Mouse (Mus musculus) monocyte, adult 2 months (primary cell): ENCODE results near the gene Atg4d.
"Not testable (repeated sequence)": the region's sequence is repeated elsewhere in the genome, so short reads cannot be mapped to it uniquely, and the experiment has no call there.

Source experiments
- DNase-seq, 2 experiments: peaks; one replicate each; pipeline ENCODE4 v3.0.0; 2022; ENCODE audit warnings: low spot score in 2 of 2, low read depth in 1 of 2

Gene Atg4d

GRCm38 (mm10) chr9:21273520-21274228, 8.6 kb downstream of the Atg4d start:
- DNase-seq: no peak

DNA sequence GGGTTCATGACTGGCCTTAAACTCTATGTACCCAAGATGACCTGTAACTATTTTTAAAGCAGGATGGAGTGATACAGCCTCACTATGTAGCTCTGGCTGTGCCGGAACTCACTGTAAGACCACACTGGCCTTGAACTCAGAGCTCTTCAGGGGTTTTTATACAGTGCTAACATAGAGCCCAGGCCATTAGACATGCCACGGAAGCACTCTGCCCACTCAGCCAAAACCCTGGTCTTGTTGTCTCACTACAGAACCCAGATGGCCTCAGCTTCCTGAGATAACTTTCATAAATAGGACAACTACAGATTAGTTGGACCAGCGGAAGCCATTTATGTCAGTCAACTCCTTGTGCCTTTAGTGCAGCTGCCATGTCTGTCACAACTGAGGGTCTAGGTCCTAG, 9.2 kb downstream of the Atg4d start:
- DNase-seq: no peak

DNA sequence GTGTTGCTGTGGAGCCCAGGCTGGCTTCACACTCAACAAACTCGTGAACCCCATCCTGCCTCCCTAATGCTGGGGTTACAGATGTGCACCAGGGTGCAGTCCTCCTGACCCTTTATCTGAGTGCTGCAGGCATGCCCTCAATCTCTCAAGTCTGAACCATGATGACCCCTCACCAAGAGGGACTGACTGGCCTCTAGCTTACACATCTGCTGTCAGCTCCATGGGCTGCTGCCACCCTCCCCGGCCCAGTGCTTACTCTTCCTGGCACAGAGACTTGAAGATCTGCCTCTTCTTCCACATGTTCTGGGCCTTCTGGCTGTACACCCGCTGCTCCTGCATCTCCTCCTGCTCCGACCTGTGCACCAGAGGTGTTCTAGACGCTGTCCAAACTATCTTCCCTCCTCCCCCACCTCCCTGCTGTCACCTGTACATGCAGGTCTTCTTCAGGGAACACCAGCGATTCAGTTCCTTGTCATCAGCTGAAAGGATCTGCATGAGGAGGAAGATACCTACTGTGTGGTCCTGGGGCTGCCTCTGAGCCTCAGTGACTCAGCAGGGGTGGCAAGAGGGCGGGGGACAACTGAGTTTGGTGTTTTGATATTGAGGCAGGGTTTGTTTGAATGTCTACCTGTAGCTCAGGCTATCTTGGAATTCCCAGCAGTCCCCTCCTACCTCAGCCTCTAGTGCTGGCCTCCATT, 10.1 kb downstream of the Atg4d start:
- DNase-seq: no peak

- DNase-seq: no peak
Observed at GRCm38 (mm10) chr9:21275727-21276126, 10.6 kb downstream of the Atg4d start.

DNA sequence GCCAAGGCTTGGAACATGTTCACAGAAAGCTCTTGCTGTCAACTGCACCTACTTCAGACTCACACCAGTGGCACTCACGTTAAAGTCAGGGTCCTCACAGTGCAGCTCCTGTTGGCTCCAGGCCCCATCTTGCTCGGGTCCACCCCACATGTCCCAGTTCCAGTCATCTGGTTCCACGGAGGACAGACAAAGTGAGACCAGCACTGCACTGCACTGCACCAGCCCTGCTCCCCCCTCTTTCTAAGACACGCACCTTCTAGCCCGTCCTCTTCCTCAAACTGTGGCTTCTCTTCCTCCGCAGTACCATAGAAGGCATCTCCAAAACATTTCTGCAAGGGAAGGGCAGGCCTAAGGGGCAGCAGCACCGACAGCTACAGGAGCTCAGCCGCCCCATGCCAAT, 11.2 kb downstream of the Atg4d start:
- no peak for DNase-seq

DNA sequence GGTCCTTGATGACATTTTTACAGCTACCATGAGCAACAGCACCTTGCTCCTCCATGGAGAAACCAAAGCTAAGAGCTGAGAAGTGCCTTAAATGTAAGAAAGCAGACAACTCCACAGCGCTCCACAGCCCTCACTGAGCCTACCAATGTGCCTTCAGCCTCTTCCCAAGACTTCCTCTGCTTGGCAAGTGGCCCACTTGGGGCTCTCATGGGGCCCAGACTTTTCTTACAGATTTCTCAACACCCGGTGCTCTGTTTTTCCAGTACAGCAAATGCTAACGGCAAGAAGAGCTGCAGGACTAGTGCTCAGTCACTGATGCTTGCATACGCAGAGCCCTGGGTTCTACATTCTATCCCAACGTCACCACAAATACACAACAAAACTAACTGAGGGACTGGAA, 12.7 kb downstream of the Atg4d start:
- no peak for DNase-seq

DNA sequence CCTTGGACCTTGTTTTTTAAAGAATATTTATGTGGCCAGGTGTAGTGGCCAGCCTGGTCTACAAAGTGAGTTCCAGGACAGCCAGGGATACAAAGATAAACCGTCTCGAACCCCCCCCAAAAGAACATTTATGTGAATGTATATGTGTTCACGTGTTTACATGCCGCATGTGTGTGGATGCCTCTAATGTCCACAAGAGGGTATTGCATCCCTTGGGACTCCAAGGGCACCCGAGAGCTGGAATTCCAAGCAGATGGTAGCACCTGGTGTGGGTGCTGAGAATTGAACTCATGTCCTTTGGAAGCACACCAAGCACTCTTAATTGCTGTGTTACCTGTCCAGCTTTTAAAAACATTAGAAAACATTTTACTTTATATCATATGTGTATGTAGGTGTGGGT, 18.5 kb downstream of the Atg4d start:
- no peak for DNase-seq

DNA sequence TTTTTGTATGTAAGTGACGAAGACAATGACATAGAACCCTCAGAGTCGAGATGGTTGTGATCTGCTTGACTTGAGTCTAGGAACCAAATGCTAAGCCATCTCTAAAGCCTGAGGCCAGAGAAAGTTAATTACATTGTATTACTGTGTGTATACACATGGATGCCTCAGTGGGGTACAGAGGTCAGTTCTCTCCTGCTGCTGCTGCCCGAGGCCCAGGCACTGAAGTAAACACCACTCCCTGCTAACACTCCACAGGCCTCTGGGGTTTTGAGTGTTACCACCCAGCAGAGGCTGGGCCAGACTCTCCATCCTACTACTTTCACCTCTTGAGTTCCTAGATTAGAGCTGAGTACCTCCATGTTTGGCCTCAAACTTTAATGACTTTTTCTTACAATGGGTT, 18.9 kb downstream of the Atg4d start:
- no peak for DNase-seq

DNA sequence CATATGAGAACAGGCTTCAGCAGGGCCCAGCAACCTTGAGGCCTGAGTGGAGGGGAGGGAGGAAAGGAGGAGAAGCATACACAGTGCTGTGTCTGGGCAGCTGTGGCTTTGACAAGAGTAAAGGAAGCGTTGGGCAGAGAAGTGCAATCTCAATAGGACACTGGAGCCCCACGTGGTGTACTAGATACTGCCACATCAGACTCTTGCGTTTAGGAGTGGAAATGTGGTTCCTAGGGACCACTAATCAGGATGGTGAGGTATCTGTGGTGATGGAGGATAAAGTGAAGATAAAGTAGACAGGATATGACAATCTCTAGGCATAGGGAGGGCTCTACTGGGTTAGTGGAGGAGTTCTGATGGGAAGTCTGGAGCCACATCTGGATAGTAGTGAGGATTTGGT, 21.7 kb downstream of the Atg4d start:
- DNase-seq: no peak

GRCm38 (mm10) chr9:21287571-21288402, 22.7 kb downstream of the Atg4d start, which contains the start of gene Kri1:
Gene Kri1 (minus strand): TSS chr9:21287969.
- peak; percentile 97 to 98 for DNase-seq

- DNase-seq: peak in 1 of 2 experiments; percentile 14
Observed at GRCm38 (mm10) chr9:21288404-21289336, 23.6 kb downstream of the Atg4d start.

DNA sequence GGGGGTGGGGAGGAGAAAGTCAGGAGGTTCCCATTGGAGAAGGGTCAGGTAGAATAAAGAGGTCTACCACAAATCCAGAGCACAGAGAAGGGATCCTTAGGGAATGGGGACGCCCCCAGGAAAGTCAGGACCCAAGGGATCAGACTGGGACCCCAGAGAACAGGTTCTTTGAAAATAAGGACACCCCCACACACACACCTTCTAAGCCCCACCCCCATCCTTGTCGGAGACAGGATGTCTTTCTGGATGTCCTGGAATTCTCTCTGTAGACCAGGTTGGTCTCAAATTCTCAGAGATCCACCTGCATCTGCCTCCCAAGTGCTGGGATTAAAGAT, 24.2 kb downstream of the Atg4d start:
- DNase-seq: no peak

GRCm38 (mm10) chr9:21290589-21290988, 25.5 kb downstream of the Atg4d start:
- DNase-seq: no peak

GRCm38 (mm10) chr9:21291022-21291787, 26.1 kb downstream of the Atg4d start, which contains the start of gene Cdkn2d:
Gene Cdkn2d (minus strand): TSS chr9:21291407.
- DNase-seq: peak; percentile 100

- DNase-seq: not testable (repeated sequence)
Observed at GRCm38 (mm10) chr9:21291868-21292267, 26.8 kb downstream of the Atg4d start.

GRCm38 (mm10) chr9:21292271-21292670, 27.2 kb downstream of the Atg4d start:
- DNase-seq: no peak

DNA sequence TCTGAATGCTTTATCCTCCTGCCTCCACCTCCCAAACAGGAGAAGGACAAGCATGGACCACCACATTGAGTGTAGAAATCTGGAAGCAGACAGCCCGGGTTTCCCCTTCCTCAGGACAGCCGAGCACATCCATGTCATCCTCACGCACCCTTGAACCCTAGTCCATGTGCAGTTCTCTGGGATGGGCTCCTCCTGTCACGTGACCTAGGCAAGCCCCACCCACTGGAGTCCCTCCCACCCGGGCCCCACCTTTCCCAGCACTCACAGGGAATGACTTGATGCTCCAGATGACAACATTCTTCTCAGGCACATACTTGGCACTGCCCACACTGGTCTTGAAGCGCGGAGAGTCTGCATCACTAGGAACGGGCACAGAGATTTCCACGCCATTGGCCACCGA, 33.9 kb downstream of the Atg4d start:
- DNase-seq: no peak

GRCm38 (mm10) chr9:21305065-21305464, 40.0 kb downstream of the Atg4d start:
- DNase-seq: no peak

DNA sequence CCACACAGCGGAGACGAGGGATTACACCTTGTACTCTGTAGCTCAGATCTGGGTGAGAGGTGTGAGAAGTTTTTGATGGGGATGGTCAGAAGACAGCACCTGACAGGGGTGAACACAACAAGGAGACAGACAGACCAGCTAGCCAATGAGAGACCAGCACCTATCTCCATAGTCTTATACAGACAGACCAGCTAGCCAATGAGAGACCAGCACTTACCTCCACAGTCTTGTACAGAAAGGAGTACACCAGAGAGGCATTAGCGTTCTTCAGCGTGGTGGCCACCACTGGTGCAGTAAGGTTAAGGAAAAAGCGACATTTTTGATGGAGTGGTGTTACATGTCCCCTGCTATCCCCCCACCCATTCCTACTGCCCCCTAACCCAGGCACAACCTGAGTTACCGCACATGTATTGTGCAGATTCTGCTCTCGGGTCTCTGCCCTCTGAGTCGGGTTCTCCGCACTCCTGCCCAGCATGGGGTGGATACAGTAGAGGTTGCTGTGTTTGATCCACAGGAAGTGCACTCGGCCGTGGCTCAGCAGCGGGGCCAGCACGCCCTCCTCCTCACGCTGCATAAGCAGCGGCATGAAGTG, 44.2 kb downstream of the Atg4d start:
- DNase-seq: no peak

DNA sequence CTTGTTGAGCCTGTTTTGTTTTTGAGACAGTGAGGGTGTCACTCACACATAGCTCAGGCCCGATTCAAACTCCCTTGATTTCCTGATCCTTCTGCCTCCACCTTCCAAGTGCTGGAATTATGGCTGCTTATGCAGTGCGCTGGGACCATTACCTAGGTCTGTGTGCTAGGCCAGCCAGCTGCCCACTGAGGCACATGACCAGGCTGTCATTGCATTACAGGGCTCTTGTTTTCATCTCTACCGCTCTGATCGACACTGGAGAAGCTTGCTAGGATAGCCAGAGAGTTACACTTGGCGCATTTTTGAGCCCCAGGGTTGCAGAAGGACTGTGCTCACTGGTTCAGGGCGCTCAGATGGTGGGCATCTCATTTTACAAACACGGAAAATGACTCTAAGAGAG, 46.6 kb downstream of the Atg4d start:
- DNase-seq: no peak
